Mouse (Mus musculus) adrenal gland (tissue): ENCODE results near the gene Iqschfp.

ENCODE experiments used
- intact Hi-C: fragments of 180-260 bp; cut with DNase I; formaldehyde crosslinking; loops from one replicate; pipeline ENCODE4 v1.15.1; 2025

Gene Iqschfp

GRCm38 (mm10) chr3:68421849-68422248 lies 529.8 kb downstream of the Iqschfp start:
- intact Hi-C loops = no loop called here

GRCm38 (mm10) chr3:68428081-68428480 lies 536.0 kb downstream of the Iqschfp start:
- intact Hi-C loops = no loop called here

GRCm38 (mm10) chr3:68434435-68434834 lies 542.4 kb downstream of the Iqschfp start:
- intact Hi-C loops = no loop called here

GRCm38 (mm10) chr3:68434897-68435296 lies 542.9 kb downstream of the Iqschfp start:
- intact Hi-C loops = no loop called here

GRCm38 (mm10) chr3:68448480-68448879 lies 556.4 kb downstream of the Iqschfp start:
- intact Hi-C loops = no loop called here

GRCm38 (mm10) chr3:68451634-68452033 lies 559.6 kb downstream of the Iqschfp start:
- intact Hi-C loops = no loop called here

- intact Hi-C loops = no loop called here
These were observed 561.2 kb downstream of the Iqschfp start for GRCm38 (mm10) chr3:68453266-68453665.

GRCm38 (mm10) chr3:68453719-68454455 lies 561.9 kb downstream of the Iqschfp start:
- intact Hi-C loops = no loop called here

GRCm38 (mm10) chr3:68466643-68467042 lies 574.6 kb downstream of the Iqschfp start:
- intact Hi-C loops = no loop called here

GRCm38 (mm10) chr3:68467941-68468687 lies 576.1 kb downstream of the Iqschfp start:
- intact Hi-C loops = no loop called here

GRCm38 (mm10) chr3:68469643-68470042 lies 577.6 kb downstream of the Iqschfp start:
- intact Hi-C loops = no loop called here

GRCm38 (mm10) chr3:68470061-68470460 lies 578.0 kb downstream of the Iqschfp start:
- intact Hi-C loops = no loop called here

- intact Hi-C loops = no loop called here
These were observed 578.6 kb downstream of the Iqschfp start for GRCm38 (mm10) chr3:68470622-68471021.

GRCm38 (mm10) chr3:68476336-68476735 lies 584.3 kb downstream of the Iqschfp start:
- intact Hi-C loops = no loop called here

- intact Hi-C loops = no loop called here
These were observed 585.4 kb downstream of the Iqschfp start for GRCm38 (mm10) chr3:68477478-68477877.

GRCm38 (mm10) chr3:68479266-68479665 lies 587.2 kb downstream of the Iqschfp start:
- intact Hi-C loops = no loop called here

- intact Hi-C loops = no loop called here
These were observed 591.5 kb downstream of the Iqschfp start for GRCm38 (mm10) chr3:68483517-68483916.

- intact Hi-C loops = no loop called here
These were observed 592.0 kb downstream of the Iqschfp start for GRCm38 (mm10) chr3:68484021-68484420.

GRCm38 (mm10) chr3:68484561-68484960 lies 592.5 kb downstream of the Iqschfp start:
- intact Hi-C loops = no loop called here

GRCm38 (mm10) chr3:68487621-68488020 lies 595.6 kb downstream of the Iqschfp start:
- intact Hi-C loops = no loop called here

GRCm38 (mm10) chr3:68488316-68488715 lies 596.3 kb downstream of the Iqschfp start:
- intact Hi-C loops = no loop called here

- intact Hi-C loops = loop anchor here (10.0 kb wide), 1 partner anchor 53 kb away; no protein-coding TSS in a partner anchor
These were observed 599.5 kb downstream of the Iqschfp start for GRCm38 (mm10) chr3:68491516-68491915.
